Mouse (Mus musculus): ENCODE results near the gene Scn9a. TPM values are rescaled to one million over a fixed set of nuclear protein-coding genes. Genes with fewer than 3 reads are reported as not detected.

Scn9a gene
- polyA plus RNA-seq (2012; rRNA removed; ENCODE audit: low replicate concordance), result not detected in 2 replicates

GRCm38 (mm10) chr2:66634580-66635359 is at the start of gene Scn9a:
Scn9a (minus strand) TSS chr2:66634962.

GRCm38 (mm10) chr2:66440711-66441110 is 194.1 kb downstream of the Scn9a start, which contains the start of gene Scn1a:
Scn1a (minus strand) TSS chr2:66440840.

Other genes starting within 250 kb of the Scn9a start
- gene Scn1a, start 194.1 kb downstream of the Scn9a start, polyA plus RNA-seq (2012; rRNA removed; ENCODE audit: low replicate concordance), result not detected in 2 replicates
- gene Scn7a, start 150.0 kb upstream of the Scn9a start, polyA plus RNA-seq (2012; rRNA removed; ENCODE audit: low replicate concordance), result 5.9 and 17.6 TPM in 2 replicates

All from mammary gland, adult 2 months (tissue).